Mouse (Mus musculus) olfactory bulb, adult 2 months (tissue): ENCODE data around the gene Aanat.

Experiments
- CTCF ChIP-seq: fragments of 200-500 bp; IDR thresholded peaks from 2 replicates; pipeline ENCODE4 v1.5.1; 2012; ENCODE audit warnings: low read depth, mild to moderate bottlenecking, low read length, moderate library complexity; ENCODE audit not compliant: insufficient read depth
- POLR2A ChIP-seq: fragments of 200-500 bp; IDR thresholded peaks from 2 replicates; pipeline ENCODE4 v1.6.1; 2012; ENCODE audit warnings: mild to moderate bottlenecking, low read depth, low read length, moderate library complexity; ENCODE audit not compliant: insufficient read depth

DNA sequence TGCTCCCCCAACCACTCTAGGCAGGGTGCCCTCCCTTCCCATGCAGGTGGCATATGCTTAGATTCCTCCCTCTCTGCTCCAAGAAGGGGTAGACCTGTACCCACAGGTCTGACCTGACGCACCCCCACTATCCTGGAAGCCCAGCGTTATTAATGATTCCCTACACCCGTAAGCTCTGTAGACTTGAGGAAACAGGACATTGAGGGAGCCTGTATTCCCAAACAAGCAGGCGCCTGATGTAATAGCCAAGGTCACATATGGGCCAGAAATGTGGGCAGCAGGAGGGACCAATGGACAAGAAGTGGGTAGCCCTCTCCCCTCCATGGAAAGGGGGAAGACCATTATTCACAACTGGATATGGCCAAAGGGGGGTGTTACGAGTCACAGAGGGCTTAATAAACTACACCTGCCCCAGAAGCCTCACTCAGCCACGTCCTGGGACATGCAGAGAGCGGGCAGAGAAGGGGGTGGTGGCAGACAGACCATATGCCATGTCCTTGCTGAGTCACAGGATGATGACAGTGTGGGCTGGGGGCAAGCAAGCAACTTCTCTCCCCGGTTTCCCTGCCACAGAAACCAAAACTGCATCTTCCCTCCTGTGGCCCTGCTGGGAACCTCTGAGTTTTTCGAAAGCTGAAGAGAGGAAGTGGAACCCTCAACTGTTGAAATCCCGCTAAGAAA lies 30.3 kb downstream of the Aanat start:
- TF ChIP-seq POLR2A (no peak), CTCF (no peak)
